Mouse (Mus musculus): ENCODE measurements around the gene Ankrd33. TPM values are rescaled to one million over a fixed set of nuclear protein-coding genes. Genes with fewer than 3 reads are reported as not detected.

Gene Ankrd33
- polyA plus RNA-seq (2015; fragmentation: Nextera tagmentation; extraction: Ambion mirVana), result not detected in 2 replicates

GRCm38 (mm10) chr15:101115511-101116110 lies at the start of gene Ankrd33:
Ankrd33 (plus strand) TSS chr15:101115755.
- WGBS, result 84% methylated on average over 5 of the region's 5 CpGs
- Histone ChIP-seq H3K4me3 (no peak within 1 kb of the TSS), H3K27me3 (no peaks in the 10 kb centered on the region), H3K4me1 (peaks cover 19% of the 10 kb centered on the region), H3K9me3 (0 out of 2 replicates have a peak, but pooled peaks cover 5% of the 10 kb centered on the region), H3K9ac (no peak within 1 kb of the TSS), H3K4me2 (no peak within 1 kb of the TSS), H3K27ac (no peak within 1 kb of the TSS), H3K36me3 (no peaks in the 10 kb centered on the region)
- ATAC-seq (ENCODE audit: insufficient number of reproducible peaks, insufficient read depth, low FRiP score, low TSS enrichment, low read depth), result no peak

- H3K9ac ChIP-seq, result no peak overlapping the region
- no peak overlapping the region for H3K27ac ChIP-seq
- no peak for ATAC-seq (ENCODE audit: insufficient number of reproducible peaks, insufficient read depth, low FRiP score, low TSS enrichment, low read depth)
- no peaks in the 10 kb centered on the region for H3K36me3 ChIP-seq
- no peak overlapping the region for H3K4me2 ChIP-seq
- no peak overlapping the region for H3K4me3 ChIP-seq
- H3K4me1 ChIP-seq, result peaks cover 73% of the 10 kb centered on the region
- no peaks in the 10 kb centered on the region for H3K9me3 ChIP-seq
- no peaks in the 10 kb centered on the region for H3K27me3 ChIP-seq
- WGBS, result 18% methylated on average over 4 of the region's 6 CpGs
These were observed 49.1 kb upstream of the Ankrd33 start for GRCm38 (mm10) chr15:101066364-101066847.

- Histone ChIP-seq H3K4me1 (peaks cover 72% of the 10 kb centered on the region), H3K4me3 (no peak overlapping the region), H3K9ac (0 out of 2 replicates have a peak overlapping the region, but pooled peaks have one; percentile 46), H3K9me3 (no peaks in the 10 kb centered on the region), H3K27me3 (no peaks in the 10 kb centered on the region), H3K4me2 (no peak overlapping the region), H3K36me3 (no peaks in the 10 kb centered on the region), H3K27ac (peak overlapping the region; percentile 68; the same call in 1 of the 2 replicates)
- ATAC-seq (ENCODE audit: insufficient number of reproducible peaks, insufficient read depth, low FRiP score, low TSS enrichment, low read depth), result no peak
- WGBS, result 24% methylated on average over 7 of the region's 9 CpGs
These were observed 48.4 kb upstream of the Ankrd33 start for GRCm38 (mm10) chr15:101066920-101067696.

- ATAC-seq (ENCODE audit: insufficient number of reproducible peaks, insufficient read depth, low FRiP score, low TSS enrichment, low read depth), result no peak
- peaks cover 75% of the 10 kb centered on the region for H3K4me1 ChIP-seq
- no peak overlapping the region for H3K27ac ChIP-seq
These were observed 47.5 kb upstream of the Ankrd33 start for GRCm38 (mm10) chr15:101068029-101068428.

GRCm38 (mm10) chr15:101068671-101069070 lies 46.9 kb upstream of the Ankrd33 start:
- no peak overlapping the region; the same call in 1 of the 2 replicates for H3K27ac ChIP-seq
- ATAC-seq (ENCODE audit: insufficient number of reproducible peaks, insufficient read depth, low FRiP score, low TSS enrichment, low read depth), result no peak
- H3K27me3 ChIP-seq, result no peaks in the 10 kb centered on the region

More at GRCm38 (mm10) chr15:101068029-101068428, 47.5 kb upstream of the Ankrd33 start:
- H3K9me3 ChIP-seq, result no peaks in the 10 kb centered on the region
- no peak overlapping the region for H3K4me2 ChIP-seq
- no peak overlapping the region for H3K9ac ChIP-seq
- 33% methylated on average over 3 of the region's 3 CpGs for WGBS
- no peaks in the 10 kb centered on the region for H3K27me3 ChIP-seq
- H3K36me3 ChIP-seq, result no peaks in the 10 kb centered on the region
- H3K4me3 ChIP-seq, result no peak overlapping the region

GRCm38 (mm10) chr15:101069641-101070190 lies 45.8 kb upstream of the Ankrd33 start:
- Histone ChIP-seq H3K9ac (peak overlapping the region; percentile 55; the same call in 1 of the 2 replicates), H3K9me3 (no peaks in the 10 kb centered on the region), H3K36me3 (no peaks in the 10 kb centered on the region), H3K4me1 (peaks cover 77% of the 10 kb centered on the region), H3K27me3 (no peaks in the 10 kb centered on the region), H3K4me3 (no peak overlapping the region), H3K4me2 (no peak overlapping the region), H3K27ac (peak overlapping the region; percentile 82)
- 42% methylated on average over 9 of the region's 9 CpGs for WGBS
- no peak for ATAC-seq (ENCODE audit: insufficient number of reproducible peaks, insufficient read depth, low FRiP score, low TSS enrichment, low read depth)

More at GRCm38 (mm10) chr15:101068671-101069070, 46.9 kb upstream of the Ankrd33 start:
- no peak overlapping the region for H3K4me2 ChIP-seq
- no peak overlapping the region for H3K4me3 ChIP-seq
- H3K36me3 ChIP-seq, result no peaks in the 10 kb centered on the region
- no peak overlapping the region for H3K9ac ChIP-seq
- peaks cover 77% of the 10 kb centered on the region for H3K4me1 ChIP-seq
- WGBS, result 54% methylated on average over 4 of the region's 4 CpGs
- no peaks in the 10 kb centered on the region for H3K9me3 ChIP-seq

GRCm38 (mm10) chr15:101070762-101071161 lies 44.8 kb upstream of the Ankrd33 start:
- H3K27me3 ChIP-seq, result no peaks in the 10 kb centered on the region
- no peaks in the 10 kb centered on the region for H3K36me3 ChIP-seq
- peaks cover 75% of the 10 kb centered on the region for H3K4me1 ChIP-seq
- no peak overlapping the region; the same call in 1 of the 2 replicates for H3K4me2 ChIP-seq
- no peaks in the 10 kb centered on the region for H3K9me3 ChIP-seq
- H3K9ac ChIP-seq, result peak overlapping the region; percentile 55
- ATAC-seq (ENCODE audit: insufficient number of reproducible peaks, insufficient read depth, low FRiP score, low TSS enrichment, low read depth), result peak; percentile 32
- H3K4me3 ChIP-seq, result no peak overlapping the region
- WGBS, result 33% methylated on average over 5 of the region's 5 CpGs
- peak overlapping the region; percentile 82 for H3K27ac ChIP-seq

GRCm38 (mm10) chr15:101072736-101073135 lies 42.8 kb upstream of the Ankrd33 start:
- WGBS, result 53% methylated on average over 2 of the region's 2 CpGs
- Histone ChIP-seq H3K27ac (no peak overlapping the region), H3K9ac (no peak overlapping the region), H3K4me1 (peaks cover 75% of the 10 kb centered on the region), H3K27me3 (peaks cover 6% of the 10 kb centered on the region; the same call in 1 of the 2 replicates), H3K4me3 (no peak overlapping the region), H3K4me2 (no peak overlapping the region), H3K36me3 (no peaks in the 10 kb centered on the region), H3K9me3 (no peaks in the 10 kb centered on the region)
- no peak for ATAC-seq (ENCODE audit: insufficient number of reproducible peaks, insufficient read depth, low FRiP score, low TSS enrichment, low read depth)

- peaks cover 68% of the 10 kb centered on the region for H3K4me1 ChIP-seq
- no peak for ATAC-seq (ENCODE audit: insufficient number of reproducible peaks, insufficient read depth, low FRiP score, low TSS enrichment, low read depth)
- 85% methylated on average over 5 of the region's 5 CpGs for WGBS
These were observed 41.5 kb upstream of the Ankrd33 start for GRCm38 (mm10) chr15:101074067-101074466.

GRCm38 (mm10) chr15:101075150-101075549 lies 40.4 kb upstream of the Ankrd33 start:
- Histone ChIP-seq H3K4me2 (no peak overlapping the region), H3K27ac (no peak overlapping the region)

More at GRCm38 (mm10) chr15:101074067-101074466, 41.5 kb upstream of the Ankrd33 start:
- H3K27me3 ChIP-seq, result peaks cover 6% of the 10 kb centered on the region; the same call in 1 of the 2 replicates
- no peaks in the 10 kb centered on the region for H3K36me3 ChIP-seq
- no peaks in the 10 kb centered on the region for H3K9me3 ChIP-seq
- H3K4me2 ChIP-seq, result no peak overlapping the region
- H3K27ac ChIP-seq, result 0 out of 2 replicates have a peak overlapping the region, but pooled peaks have one; percentile 16
- no peak overlapping the region for H3K9ac ChIP-seq
- no peak overlapping the region for H3K4me3 ChIP-seq

GRCm38 (mm10) chr15:101075656-101076055 lies 39.9 kb upstream of the Ankrd33 start:
- Histone ChIP-seq H3K27me3 (peaks cover 6% of the 10 kb centered on the region; the same call in 1 of the 2 replicates), H3K27ac (no peak overlapping the region), H3K4me3 (0 out of 2 replicates have a peak overlapping the region, but pooled peaks have one; percentile 83), H3K36me3 (no peaks in the 10 kb centered on the region), H3K9ac (no peak overlapping the region), H3K4me1 (peaks cover 62% of the 10 kb centered on the region), H3K9me3 (no peaks in the 10 kb centered on the region), H3K4me2 (peak overlapping the region; percentile 89)
- WGBS, result 33% methylated on average over 5 of the region's 5 CpGs
- no peak for ATAC-seq (ENCODE audit: insufficient number of reproducible peaks, insufficient read depth, low FRiP score, low TSS enrichment, low read depth)

More at GRCm38 (mm10) chr15:101075150-101075549, 40.4 kb upstream of the Ankrd33 start:
- peaks cover 6% of the 10 kb centered on the region; the same call in 1 of the 2 replicates for H3K27me3 ChIP-seq
- 49% methylated on average over 4 of the region's 4 CpGs for WGBS
- ATAC-seq (ENCODE audit: insufficient number of reproducible peaks, insufficient read depth, low FRiP score, low TSS enrichment, low read depth), result no peak
- H3K4me3 ChIP-seq, result no peak overlapping the region
- H3K9ac ChIP-seq, result no peak overlapping the region
- H3K9me3 ChIP-seq, result no peaks in the 10 kb centered on the region
- no peaks in the 10 kb centered on the region for H3K36me3 ChIP-seq
- peaks cover 65% of the 10 kb centered on the region for H3K4me1 ChIP-seq
